Mouse (Mus musculus): Measurements from ENCODE around the gene Rasgef1a.

Rasgef1a gene

GRCm38 (mm10) chr6:118027036-118027435 is 15.8 kb downstream of the Rasgef1a start:
- no peak for DNase-seq (ENCODE audit: low spot score)

GRCm38 (mm10) chr6:118031467-118031866 is 20.2 kb downstream of the Rasgef1a start:
- DNase-seq (ENCODE audit: low spot score): no peak

- no peak for DNase-seq (ENCODE audit: low spot score)
Measured at GRCm38 (mm10) chr6:118035639-118036038, 24.4 kb downstream of the Rasgef1a start.

- no peak for DNase-seq (ENCODE audit: low spot score)
Measured at GRCm38 (mm10) chr6:118036118-118036805, 25.0 kb downstream of the Rasgef1a start.

DNA sequence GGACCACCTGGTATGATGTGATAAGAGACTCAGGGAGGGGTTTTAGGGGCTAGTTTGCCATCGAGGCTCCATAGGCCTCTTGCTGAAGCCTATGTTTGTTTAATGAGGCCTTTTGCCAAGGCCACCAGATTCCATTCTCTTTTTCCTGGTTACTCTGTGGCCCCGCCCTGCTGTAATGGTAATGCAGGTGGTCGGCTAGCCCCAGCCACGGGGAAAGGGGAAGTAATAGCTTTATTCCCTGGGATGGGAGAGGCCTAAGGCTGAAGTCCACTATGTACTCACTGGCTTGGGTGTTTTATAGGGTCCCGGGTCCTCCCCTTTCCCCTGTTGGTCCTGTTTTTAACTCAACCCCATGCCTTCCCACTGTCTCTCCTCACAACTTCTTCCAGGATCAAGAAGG is 25.6 kb downstream of the Rasgef1a start:
- no peak for DNase-seq (ENCODE audit: low spot score)

- DNase-seq (ENCODE audit: low spot score): no peak
Measured at GRCm38 (mm10) chr6:118045180-118045579, 33.9 kb downstream of the Rasgef1a start.

GRCm38 (mm10) chr6:118045892-118046291 is 34.7 kb downstream of the Rasgef1a start:
- no peak for DNase-seq (ENCODE audit: low spot score)

DNA sequence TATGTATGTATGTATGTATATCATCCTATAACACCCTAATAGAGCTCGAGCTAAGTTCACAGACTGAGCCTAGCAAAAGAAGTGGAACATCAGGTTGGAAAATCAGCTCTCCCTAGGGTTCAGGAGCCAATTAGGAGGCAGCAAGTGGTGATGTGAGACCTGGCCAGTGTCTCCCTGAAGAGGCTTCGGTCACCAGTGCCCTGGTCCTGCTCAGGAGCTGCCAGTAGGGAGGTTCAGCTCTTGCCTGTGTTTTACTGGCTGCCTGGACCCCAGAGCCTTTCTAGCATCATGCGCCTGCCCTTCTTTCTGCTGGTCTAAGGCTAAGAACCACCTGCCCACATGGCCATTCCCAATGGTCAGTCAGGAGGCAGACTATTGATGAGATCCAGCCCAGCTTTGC is 35.3 kb downstream of the Rasgef1a start:
- no peak for DNase-seq (ENCODE audit: low spot score)

- DNase-seq (ENCODE audit: low spot score): no peak
Measured at GRCm38 (mm10) chr6:118046924-118047323, 35.7 kb downstream of the Rasgef1a start.

GRCm38 (mm10) chr6:118047811-118048505 is 36.7 kb downstream of the Rasgef1a start:
- peak; percentile 38 for DNase-seq (ENCODE audit: low spot score)

- DNase-seq (ENCODE audit: low spot score): no peak
Measured at GRCm38 (mm10) chr6:118049776-118050175, 38.5 kb downstream of the Rasgef1a start.

DNA sequence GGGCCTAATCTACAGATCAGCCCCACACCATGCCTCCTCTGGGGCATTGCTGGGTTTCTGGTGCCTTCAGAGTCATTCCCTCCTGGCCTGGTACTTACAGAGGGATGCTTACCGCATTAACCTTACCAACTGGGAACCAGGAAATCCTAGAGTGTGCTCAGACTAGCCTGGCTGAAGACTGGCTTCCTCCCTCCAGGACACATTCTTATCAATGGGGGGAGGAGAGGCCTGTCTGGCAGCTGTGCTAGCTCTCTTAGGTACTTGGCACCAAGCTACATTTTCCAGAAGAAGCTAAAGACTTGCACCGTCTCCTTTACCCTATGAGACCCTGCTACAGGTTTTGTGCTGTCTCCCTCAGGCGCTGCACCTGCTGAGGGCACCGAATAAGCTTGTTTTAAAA is 40.2 kb downstream of the Rasgef1a start:
- DNase-seq (ENCODE audit: low spot score): no peak

- no peak for DNase-seq (ENCODE audit: low spot score)
Measured at GRCm38 (mm10) chr6:118055209-118055608, 44.0 kb downstream of the Rasgef1a start.

GRCm38 (mm10) chr6:118061266-118061665 is 50.0 kb downstream of the Rasgef1a start:
- DNase-seq (ENCODE audit: low spot score): no peak

DNA sequence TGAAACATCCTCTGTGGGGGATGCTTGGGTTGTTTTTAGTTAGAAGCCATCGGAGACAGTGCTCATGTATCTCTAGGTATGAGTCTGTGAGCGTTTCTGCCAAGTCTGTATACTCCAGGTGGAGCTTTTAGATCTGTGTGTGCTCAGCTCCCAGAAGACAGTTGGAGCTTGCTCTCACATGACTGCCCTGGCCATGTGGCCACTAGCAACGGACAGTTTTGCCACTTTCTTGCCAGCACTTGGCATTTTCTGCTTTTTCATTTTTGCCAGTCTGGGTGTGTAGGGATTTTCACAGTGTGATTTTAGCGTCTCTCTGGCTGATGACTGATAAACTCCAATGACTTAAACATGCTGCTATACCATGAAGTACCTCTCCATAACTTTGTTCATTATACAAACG is 52.0 kb downstream of the Rasgef1a start:
- DNase-seq (ENCODE audit: low spot score): no peak

DNA sequence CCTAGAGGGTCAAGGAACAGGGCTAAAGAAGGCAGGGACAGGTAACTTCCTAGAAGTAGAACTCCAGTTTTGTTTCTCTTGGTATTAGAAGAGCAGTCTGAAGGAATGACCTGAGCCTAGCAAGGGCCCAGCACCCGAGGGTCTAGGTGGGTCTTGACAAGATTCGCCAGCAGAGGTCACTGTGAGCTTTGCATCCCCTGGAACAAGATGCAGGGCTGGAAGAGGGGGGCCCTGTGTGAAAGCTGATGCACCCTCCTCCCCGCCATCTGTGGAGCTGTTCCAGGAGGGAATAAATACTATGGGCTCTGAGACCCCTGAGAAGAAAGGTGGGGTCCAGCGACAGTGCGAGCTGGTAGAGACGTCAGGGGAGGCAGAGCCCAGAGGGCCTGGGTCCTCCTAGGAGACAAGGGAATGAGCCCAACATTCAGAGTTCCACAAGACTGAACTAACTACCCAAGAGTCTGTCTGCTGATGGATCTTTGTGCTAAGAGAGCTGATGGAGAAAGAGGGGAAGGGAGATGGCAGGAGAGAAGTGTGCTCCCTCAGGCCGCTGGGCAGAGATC is 53.8 kb downstream of the Rasgef1a start:
- DNase-seq (ENCODE audit: low spot score): peak; percentile 79

DNA sequence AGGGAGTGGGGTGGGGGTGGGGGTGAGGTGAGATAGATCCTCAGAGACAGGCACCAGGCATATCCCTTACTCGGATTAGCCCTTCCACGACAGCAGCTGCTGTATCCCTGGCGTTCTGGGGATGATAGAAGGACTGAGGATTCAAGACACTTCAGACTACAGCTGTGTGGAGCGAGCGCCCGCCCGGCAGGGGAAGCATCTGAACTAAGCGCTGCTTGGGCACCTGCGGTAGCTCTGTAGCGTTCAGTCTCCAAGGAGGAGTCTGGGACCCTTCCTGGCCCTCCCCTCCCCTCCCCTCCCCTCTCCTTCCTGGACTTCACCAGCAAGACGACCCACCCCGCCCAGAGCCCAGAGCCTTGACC is 54.6 kb downstream of the Rasgef1a start:
- DNase-seq (ENCODE audit: low spot score): no peak

DNA sequence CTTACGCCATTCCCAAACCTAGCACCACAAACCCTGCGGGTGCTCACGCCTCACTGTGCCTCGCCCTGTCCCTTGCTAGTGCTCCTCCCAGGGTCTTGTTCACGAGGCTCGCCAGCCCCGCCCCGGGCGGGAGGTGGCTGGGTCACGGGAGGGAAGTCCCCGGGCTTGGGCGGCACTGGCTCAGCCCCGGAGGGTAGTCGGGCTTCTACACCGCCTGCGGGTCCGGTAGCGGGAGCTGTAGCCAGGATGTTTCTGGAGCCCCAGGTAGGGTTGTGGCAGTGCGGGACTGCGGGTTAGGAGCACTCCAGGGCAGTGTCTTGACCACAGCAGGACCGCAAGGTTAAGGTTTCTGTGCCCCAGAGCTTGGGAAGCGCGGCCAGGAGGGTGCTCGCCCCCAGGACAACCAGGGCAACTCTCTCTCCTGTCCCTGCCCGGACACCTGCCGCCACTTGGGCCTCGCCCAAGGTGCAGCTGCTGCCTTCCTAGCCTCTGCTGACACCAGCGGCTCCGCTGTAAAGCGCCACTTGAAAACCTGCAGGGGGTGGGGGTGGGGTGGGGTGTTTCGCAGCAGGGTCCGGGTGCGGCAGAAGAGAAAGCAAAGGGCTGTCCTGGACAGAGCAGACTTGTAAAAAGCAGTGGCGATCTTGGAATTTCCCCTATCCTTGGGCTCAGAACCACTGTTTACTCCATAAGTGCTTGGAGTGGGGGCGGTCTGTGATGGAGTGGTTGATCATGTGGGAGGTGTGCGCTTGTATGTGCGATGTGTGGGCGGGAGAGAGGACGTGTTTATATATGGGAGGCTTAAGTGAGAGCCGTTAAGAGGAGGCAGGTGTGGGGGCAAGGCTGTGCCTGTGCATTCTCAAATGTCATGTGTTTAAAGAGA is 55.2 kb downstream of the Rasgef1a start:
- DNase-seq (ENCODE audit: low spot score): peak; percentile 66

DNA sequence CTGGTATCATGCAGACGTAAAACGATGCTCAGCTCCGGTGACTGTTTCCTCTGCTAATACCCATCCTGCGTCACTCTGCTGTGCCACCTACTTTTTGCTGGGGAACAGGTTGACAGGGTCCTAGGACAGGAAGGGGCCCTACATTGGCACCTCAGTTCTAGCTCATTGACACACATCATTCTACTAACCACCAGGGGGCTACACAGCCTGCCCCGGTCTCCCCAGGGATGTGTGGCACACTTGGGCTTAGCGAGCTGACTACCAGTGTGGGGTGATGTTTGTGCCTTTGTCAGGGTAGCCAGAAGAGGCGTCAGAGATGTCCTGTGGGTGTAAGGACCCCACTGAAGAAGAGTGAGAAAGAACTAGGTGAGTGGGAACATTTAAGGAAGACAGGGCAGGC is 56.5 kb downstream of the Rasgef1a start:
- peak; percentile 25 for DNase-seq (ENCODE audit: low spot score)

DNA sequence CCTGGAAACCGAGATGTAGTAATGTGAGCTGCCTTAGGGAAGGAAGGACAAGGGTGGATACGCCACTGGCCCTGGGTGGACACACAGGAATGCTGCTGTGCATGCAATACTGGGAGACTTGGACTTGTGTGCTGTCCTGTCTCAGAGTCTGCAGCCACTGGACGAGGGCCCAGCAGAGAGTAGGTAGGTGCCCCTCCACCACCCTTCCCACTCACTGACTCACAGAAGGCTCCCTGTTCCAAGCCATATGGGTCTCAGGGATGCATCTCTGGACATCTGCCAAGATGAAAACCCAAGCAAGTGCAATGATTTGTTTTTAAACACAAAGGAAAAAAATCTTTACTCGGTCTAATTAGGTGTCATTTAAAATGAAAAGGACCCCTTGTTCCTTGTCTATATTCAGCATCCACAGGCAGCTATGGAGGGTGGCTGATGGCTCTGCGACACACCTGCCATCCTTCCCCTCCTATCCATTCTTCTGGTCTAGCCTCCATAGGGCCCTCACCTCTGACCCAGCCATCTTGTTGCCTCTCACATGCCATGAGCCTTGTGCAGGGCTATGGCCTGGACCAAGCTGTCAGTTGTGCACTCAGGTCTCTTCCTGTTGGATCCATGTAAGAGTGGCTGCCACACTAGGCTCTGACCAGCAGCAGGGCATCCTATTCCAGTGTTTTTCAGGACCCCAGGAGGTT is 59.2 kb downstream of the Rasgef1a start:
- peak; percentile 61 for DNase-seq (ENCODE audit: low spot score)

GRCm38 (mm10) chr6:118071013-118071350 is 59.7 kb downstream of the Rasgef1a start:
- DNase-seq (ENCODE audit: low spot score): no peak

DNA sequence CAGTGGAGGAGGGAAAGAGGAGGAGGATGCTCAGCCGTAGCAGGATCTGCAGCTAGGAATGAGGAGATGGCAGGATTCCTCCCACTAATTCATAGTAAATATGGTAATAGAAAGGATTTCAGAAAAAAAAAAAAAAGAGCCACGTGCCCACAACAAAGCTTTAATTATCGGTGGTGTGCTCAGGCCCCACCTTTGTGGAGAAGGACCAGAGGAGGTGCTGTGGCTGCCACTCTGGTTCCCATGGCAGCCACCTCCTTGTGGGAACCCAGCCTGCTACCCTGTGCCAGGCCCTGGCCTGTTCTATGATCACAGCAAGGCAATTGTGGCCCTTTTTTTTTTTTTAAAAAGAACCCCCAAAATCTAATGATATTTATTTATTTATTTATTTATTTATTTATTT is 60.2 kb downstream of the Rasgef1a start:
- DNase-seq (ENCODE audit: low spot score): no peak
